Mouse (Mus musculus): Measurements from ENCODE around the gene Rnf113a2.

Gene Rnf113a2

DNA sequence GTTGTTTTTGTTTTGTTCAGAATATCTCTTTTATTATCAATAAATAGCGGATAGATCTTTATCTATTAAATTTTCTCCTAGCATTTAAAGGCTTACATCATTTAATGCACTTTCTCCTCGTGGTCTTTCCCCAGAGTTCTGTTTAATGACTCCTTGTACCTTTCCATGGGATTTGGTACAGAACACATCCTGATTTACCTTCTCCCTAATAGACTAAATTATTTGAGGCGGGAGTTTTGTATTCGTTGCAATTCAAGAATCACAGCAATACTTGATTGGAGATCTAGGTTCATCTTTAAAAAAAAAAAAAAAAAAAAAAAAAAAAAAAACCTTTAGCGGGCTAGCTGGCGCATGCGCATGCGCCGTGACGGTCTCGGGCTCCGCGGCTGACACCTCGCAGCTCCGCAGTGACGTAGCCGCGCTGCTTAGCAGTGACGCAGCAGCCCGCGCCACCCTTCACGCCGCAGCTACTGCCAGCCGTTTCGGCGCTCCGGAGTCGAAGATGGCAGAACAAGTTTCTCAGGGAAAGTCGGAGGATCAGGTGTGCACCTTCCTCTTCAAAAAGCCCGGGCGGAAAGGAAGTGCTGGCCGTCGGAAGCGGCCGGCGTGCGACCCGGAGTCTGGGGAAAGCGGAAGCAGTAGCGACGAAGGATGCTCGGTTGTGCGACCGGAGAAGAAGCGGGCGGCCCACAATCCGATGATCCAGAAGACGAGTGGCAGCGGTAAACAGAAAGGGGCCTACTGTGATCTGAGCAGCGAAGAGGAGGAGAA is at the start of gene Rnf113a2:
TSS of gene Rnf113a2 (plus strand) at position 363 of the 771 bp plus-strand sequence.
- DNase-seq (ENCODE audit: low spot score), result peak; percentile 70

DNA sequence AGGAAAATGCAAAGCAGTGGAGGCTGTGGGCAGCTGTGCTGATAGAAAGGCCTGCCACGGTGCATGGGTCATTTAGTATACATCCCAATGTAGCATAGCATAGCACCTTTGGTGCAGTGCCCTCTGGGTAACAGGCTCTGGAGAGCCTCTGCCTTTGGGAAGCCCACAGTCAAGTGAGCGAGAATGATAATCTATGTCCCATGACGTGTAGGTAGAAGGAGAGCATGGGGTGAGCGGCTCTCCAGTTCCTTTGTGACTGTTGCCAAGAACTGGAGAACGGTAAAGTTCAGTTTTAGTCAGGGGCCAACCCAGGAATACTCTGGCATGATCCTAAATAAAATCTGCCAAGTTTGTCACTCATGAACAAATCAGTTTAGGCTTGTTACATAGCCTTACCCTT is 45.3 kb upstream of the Rnf113a2 start:
- no peak for DNase-seq (ENCODE audit: low spot score)

DNA sequence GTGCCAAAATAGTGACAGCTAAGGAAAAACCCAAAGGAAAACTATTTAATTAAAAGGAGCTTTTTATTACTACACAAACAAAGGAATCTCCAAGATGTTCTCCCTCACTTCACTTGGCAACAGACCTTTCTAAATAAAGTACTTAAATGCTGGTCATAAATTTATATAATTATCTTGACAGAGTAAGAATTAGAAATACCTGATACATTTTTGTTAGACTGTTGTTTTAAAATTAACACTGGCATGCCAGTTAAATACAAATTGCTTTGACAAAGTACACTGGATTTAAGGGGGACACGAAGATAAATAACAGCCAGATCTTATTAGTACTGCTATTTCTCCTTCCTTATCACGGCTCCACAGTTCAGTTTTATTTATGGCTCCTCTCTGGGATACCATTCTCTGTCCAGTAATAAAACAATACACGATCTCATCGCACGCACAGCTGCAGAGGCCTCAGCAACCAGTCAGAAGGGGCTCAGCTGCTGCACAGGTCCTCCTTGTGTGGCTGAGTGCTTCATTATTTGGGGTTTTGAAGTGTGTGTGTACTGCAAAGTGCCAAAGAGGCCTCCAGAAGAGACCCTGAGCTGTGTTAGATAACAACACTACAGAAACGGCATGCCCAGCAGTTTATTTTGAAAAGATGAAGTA is 43.0 kb upstream of the Rnf113a2 start:
- DNase-seq (ENCODE audit: low spot score), result no peak

DNA sequence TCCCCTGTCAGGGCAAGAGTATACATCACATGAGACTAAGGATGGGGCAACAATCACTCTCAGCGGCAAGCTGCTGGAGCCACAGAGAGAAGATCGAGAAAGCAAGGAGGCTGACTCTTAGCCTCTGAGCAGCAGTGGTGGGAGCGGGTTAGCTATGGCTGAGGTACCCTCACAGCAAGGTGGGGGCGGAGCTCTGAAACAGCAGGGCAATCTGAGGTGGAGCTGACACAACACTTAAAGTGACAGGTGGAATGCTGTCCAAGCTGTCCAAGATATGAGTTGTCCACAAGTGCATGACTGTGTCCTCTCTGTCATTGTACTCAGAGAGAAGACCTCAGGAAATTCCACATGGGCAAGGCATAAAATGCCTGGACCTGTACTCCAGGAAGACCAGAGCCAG is 34.6 kb upstream of the Rnf113a2 start:
- DNase-seq (ENCODE audit: low spot score), result no peak

DNA sequence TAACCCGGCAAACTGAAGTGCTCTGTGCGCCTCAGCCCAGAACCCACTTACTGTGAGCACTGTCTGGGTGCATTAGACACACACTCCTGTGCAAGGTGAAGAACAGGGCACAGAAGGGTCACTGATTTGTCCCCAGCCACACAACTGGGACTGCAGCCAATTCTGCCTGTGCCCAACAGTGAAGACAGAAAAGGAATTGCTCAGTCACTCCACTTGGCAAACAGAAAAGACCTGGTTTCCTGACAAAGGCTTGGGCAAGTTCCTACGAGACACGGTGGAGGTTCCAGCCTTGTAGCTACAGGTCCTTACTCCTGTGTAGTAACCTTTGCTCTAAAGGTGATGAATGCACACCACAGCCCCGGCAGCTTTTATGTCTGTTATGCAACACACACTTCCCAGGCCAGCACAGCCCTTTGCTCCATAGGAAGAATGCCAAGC is 32.3 kb upstream of the Rnf113a2 start:
- peak; percentile 58 for DNase-seq (ENCODE audit: low spot score)

DNA sequence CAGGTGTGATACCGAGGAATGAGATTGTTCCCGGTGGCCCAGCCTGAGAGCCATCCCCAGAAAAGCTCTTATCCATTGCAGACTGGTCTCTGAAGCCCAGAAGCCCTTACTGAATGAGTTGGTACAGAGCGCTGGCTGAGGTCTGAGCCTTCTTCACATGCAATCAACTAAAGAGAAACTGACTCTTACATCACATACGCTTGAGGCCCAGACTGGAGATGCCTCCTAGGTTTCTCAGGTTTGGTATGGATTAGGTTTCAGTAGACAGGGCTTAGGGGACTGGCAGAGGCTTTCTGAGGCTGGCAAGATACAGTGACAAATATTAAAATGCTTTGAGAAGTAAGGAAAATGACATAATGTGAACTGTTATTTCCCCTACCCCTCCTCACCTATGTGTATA is 31.6 kb upstream of the Rnf113a2 start:
- DNase-seq (ENCODE audit: low spot score), result no peak

DNA sequence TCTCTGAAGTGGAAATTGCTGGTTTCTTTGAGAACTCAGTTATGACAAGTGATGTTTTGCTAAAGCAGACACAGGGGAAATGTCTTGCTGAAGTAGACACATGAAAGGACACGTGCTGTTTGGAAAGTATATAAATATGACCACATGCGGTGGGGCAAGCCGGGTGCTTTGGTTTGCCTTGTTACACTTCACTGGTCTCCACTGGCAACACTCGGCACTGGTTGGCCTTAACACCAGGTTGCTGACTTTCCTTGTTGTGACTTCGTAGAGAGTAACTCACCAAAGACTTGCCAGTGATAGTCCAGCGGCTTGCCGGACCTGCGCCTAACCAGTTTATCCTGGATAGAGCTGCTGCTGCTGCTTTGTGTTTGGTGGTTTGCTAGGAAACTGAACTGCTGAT is 28.9 kb upstream of the Rnf113a2 start:
- no peak for DNase-seq (ENCODE audit: low spot score)

DNA sequence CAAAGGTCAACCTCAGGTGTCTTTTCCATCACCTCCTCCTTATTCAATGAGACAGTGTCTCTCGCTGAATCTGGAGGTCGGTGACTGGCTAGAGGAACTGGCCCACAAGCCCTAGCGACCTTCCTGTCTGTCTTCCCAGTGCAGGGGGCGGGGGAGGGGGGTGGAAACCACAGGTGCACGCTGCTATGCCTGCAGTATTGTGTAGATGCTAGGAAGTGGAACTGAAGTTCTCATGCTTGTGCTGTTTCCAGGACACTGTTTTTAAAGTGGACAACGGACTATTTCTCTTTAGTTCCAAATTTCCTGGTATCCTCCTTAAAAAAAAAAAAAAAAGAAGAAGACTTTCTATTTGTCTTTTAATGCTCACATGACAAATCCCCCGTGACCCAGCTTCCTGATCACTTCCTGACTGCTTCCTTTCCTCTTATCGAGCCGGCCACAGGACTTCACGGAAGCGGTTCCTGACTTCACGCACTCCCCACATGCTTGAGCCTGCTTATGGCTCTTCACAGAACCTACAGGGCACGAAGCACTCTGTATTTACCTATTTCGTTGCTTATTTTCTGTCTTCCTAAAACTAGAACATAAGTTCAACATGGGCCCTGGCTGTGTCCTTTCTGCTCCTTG is 28.1 kb upstream of the Rnf113a2 start:
- DNase-seq (ENCODE audit: low spot score), result no peak

DNA sequence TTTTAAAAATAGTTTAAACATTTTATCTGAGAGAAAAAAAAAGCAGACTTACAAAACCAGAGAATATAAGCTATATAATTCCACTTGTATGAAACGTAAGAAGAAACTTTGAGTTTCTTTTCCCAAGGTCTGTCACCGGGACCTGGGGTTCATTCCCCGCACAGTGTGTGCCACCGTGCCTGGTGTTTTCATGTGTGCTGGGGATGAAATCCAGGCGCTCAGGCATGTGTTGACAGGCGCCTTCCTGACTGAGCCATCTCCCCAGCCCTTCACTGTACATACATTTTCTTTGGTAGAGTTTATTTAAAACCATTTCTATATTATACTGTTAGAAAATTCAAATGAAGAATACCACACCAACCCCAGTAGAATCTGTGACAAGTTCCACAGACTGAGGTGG is 26.7 kb upstream of the Rnf113a2 start:
- no peak for DNase-seq (ENCODE audit: low spot score)

DNA sequence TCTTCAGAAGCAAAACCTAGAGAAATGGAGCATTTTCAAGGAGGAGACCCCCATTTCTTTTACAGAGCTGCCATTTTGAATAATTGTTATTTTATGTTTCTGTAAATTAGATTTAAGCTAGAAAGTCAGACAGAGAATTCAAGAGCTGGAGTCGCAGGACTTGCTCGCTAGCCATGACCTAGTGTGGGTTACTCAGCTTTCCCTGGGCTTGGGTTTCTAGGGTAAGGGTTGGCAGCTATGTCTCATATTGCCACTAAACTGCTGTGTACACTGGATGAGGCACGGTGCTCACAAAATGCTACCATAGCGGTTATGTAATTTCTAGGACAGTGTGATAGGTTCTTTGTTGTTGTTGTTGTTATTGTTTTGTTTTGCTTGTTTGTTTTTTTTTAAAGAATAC is 24.3 kb upstream of the Rnf113a2 start:
- no peak for DNase-seq (ENCODE audit: low spot score)

DNA sequence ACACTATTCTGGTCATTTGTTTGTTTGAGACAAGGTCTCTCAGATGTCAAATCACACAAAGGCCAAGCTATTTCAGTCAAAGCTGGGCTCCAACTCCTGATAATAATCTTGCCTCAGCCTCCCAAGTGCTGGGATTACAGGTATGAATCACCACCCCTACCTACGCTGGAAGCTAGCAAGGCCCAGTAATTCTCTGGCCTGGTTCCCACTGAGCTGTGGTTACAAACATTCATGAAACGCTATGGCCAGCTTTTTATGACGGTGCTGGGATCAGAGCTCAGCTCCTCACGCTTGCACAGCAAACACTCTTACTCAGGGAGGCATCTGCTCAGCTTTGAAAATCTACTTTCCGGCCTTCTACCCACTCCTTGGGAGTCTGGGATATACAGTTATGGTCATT is 23.1 kb upstream of the Rnf113a2 start:
- no peak for DNase-seq (ENCODE audit: low spot score)

DNA sequence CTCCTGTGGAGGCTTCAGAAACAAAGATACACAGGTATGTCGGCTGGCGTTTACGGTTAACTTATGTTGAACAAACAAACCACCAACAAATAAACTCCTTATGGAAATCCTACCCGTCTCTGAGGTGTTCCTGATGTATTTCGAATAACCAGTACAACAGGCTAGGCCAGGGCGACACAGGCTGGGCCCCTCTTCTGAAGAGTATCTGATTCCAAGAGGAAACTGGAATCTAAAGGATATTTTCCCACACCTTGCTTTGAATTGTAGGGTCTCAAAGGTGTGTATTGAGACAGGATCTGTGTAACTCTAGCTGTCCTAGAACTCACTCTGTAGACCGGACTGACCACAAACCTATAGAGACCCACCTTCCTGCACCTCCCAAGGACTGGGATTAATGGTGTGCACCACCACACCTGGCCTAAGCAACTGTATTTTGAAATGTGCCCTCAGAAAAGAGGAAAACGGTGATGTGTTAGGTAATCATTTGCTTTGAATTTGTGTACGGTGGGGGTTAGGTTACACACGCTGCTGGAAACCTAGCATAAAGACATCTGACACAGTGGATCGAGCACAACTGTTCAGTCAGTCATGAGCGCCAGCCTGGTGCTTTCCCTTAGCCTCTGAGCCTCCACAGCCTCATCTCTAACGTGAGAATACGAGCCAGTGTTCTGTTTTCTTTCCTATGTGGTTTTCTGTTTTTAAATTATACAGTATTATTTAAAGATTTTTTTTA is 19.9 kb upstream of the Rnf113a2 start:
- DNase-seq (ENCODE audit: low spot score), result no peak

DNA sequence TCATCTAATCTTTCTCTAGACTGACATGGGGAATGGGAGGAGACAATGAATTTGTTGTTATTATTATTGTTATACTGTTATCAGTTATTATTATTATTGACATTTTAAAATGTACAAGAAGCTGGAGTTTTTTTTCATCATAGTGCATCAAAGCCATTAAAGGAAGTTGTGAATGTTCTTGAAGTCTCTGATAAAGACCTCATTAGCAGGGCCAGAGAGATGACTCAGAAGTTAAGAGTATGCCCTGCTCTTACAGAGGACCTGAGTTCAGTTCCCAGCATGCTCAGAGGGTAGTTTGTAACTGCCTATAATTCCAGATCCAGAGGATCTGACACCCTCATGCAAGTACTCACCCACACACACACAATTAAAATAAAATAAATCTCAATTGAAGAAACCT is 19.3 kb upstream of the Rnf113a2 start:
- DNase-seq (ENCODE audit: low spot score), result no peak

DNA sequence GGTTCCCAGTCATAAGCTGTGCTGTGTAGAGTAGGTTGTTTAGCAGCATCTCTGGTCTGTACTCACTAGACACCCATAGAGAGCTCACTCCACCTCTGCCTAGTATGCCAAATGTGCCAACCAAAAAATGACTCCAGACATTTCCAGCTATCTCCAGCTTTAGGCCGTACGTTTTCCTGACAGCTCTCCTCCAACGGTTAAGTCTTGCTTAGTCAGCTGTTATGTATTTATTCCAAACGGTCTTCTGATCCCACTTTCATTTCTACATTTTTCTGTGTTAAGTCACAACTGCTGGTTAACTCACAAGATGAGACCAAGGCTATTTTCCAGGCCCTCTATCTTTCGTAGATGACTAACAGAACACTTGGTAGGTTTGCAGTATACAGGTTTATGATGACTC is 18.4 kb upstream of the Rnf113a2 start:
- DNase-seq (ENCODE audit: low spot score), result no peak

DNA sequence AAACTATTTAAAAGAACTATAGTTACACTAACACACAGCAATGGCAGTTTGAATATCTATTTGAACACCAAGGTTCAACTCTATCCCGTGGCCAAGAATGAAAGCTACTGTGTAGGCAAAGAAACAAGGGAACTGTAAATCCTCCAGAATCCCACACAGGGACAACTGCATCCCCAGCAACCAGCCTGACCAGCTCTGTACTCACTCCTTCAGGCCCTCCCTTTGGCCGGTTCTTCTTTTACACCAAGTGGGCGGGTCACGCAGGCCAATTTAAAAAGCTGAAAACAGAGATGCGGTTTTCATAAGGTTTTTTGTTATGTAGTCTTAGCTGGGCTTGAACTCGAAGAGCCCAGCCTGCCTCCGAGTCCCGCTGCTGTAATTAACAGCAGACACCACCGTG is 17.9 kb upstream of the Rnf113a2 start:
- no peak for DNase-seq (ENCODE audit: low spot score)

DNA sequence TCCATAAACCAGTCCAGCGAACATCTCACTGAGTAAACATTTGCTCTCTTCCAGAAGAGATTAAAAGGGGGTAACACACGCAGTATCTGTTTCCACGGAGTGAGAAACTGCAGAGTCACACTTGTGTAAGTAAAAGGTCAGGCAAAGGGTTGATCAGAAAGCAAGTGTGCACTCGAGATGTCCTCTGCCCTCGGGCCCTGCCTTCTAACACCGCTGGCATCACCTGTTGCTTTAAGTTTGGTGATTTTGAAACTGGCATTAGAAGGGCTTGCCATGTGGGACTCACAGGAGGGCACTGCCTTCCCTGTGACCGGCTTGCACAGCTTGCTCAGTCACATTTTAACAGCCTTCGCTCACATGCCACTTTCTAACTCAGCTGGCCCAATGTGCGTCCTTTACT is 17.3 kb upstream of the Rnf113a2 start:
- no peak for DNase-seq (ENCODE audit: low spot score)

DNA sequence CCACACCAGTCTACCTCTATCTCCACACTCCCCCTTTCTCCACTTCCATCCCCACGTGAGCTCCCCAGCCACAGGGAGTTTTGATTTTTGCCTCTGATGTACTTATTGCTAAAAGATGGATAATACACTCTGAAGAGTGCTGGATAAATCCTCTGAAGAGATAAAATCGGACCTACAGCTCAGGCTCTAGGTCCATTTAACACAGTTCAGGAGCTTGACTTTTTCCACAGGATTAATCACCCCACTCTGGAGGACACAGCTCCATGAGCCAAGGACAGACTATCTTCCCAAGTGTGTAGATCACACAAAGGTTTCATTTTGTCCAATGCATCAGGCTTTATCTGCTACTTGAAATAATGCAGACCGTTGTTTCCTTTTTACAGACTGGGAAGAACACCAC is 16.9 kb upstream of the Rnf113a2 start:
- DNase-seq (ENCODE audit: low spot score), result no peak

DNA sequence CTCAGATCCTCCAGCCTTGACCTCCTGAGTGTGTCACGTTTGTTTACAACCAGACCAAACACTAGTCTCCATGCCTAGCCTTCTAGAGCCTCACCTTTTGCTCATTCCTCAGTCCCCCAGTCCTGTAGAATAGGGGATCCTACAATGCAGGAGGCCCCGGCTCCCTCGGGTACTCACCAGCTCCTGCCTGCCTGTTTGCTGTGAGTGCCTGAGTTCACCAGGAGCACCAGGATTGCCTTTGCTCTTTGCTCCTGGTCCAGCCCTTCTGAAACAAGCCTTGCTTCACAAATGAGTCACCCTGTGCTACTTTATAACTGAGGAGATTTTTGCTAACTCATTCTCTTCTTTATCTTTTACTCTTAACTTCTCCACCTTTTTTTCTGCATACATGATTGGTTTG is 16.3 kb upstream of the Rnf113a2 start:
- DNase-seq (ENCODE audit: low spot score), result no peak

DNA sequence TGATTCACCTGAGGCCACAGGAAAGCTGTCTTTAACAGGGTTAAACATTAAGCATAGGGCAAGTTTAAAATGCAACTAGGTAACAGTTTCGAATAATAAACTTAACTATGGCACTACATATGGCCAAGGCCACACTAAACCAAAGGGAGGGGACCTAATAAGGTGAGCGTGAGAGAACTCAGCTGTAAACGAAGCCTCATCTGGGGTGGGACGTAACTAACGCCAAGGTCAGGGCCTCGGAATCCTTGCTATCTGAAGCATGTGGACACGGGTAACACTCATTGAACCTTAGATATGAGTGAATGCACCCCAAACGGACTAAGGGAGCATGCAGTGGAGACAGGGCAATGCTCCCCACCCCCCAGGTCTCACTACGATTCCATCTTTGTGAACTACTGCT is 14.1 kb upstream of the Rnf113a2 start:
- DNase-seq (ENCODE audit: low spot score), result no peak

DNA sequence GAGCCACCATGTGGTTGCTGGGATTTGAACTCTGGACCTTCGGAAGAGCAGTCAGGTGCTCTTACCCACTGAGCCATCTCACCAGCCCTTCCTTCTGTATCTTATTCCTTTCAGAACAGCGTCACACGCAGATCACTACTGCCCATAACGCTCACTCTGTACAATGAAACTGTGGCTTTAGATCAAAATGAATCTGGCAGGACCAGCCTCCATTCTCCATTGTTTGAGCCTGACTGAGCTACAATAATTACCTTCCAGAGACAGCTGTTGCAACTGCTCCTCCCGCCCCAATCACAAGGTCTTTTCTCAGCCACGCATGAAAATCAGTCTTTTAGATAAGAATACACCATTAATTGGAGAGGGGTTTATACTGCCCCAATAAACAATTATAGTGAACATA is 12.5 kb upstream of the Rnf113a2 start:
- DNase-seq (ENCODE audit: low spot score), result no peak

DNA sequence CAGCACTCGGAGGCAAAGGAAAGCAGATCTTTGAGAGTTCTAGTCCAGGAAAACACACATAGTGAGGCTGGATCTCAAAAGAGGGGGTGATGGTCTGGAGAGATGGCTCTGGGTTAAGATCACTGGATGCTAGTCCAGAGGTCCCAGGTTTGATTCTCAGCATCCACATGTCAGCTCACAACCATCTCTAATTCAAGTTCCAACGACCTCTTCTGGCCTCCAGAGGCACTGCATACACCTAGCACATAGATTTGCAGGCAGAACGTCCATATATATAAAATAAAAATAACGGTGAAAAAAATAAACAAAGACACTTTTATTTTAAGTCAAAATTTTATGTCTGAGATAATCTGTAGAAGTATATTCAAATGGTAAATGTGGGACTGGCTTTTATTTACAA is 9.7 kb upstream of the Rnf113a2 start:
- no peak for DNase-seq (ENCODE audit: low spot score)

DNA sequence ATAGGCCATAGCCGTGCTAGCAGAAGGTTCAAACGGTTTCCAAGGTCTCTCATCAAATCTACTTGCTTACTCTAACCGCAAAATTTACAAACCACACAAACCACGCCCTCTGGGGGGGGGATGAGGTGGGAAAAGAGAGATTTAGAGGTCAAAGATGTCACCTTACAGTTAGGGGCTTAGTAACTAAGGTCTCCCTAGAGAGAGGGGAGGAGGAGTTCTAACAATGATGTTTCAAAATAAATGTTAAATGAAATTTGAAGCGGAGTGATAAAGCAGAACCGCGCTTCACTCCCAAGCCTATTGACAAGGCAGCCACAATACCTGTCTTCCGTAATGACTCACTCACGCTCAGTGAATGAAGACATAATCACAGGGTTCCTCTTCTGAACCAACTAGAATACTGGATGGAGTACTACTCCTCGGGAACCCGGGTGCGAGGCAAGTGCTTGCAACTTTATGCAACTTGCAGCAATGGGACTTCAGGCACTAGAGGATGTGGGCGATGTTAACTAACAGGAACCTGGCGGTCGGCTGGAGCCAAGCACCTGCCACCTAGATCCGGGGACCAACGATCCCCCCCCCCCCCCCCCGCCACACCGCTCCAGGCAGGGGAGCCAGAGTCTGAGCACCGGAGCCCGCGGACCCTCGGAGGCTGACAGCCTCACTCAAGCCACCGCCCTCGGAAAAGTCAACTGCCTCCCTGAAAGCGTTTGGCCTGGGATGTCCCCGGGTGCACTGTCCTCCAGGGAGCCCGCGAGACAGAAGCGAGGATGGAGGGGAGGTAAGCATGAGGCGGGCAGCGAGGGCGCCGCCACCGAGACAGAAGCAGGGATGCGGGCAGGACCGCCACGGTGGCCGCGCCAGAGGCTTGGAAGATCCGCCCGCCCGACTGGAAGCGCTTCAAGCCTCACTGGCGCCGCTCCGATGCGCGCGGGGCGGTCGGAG is 8.8 kb upstream of the Rnf113a2 start:
- DNase-seq (ENCODE audit: low spot score), result no peak

All from urinary bladder, postnatal 25 days (tissue).